Mouse (Mus musculus) T-helper 2 cell (primary cell): ENCODE data around the gene Zfp771.

Source experiments
- in situ Hi-C: fragments of 300-600 bp; cut with MboI, MseI; formaldehyde crosslinking; loops from one replicate; pipeline ENCODE4 v1.15.1; 2025; ENCODE audit warnings: high pct_unique_total_duplicates

Zfp771 gene

DNA sequence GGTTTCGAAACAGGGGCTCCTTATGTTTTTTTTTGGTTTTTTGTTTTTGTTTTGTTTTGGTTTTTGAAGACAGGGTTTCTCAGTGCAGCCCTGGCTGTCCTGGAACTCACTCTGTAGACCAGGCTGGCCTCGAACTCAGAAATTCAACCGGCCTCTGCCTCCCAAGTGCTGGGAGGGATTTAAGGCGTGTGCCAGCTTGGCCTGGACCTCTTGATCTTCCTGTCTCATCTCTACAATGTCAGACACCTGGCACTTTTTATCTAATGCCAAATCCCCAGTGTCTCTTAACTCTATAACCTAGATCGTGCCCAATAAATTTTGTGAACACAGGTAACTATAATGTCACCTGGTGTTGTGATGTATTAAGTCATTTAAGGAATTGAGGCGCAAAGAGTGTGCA lies 9.3 kb downstream of the Zfp771 start:
- in situ Hi-C loops = no loop called here

DNA sequence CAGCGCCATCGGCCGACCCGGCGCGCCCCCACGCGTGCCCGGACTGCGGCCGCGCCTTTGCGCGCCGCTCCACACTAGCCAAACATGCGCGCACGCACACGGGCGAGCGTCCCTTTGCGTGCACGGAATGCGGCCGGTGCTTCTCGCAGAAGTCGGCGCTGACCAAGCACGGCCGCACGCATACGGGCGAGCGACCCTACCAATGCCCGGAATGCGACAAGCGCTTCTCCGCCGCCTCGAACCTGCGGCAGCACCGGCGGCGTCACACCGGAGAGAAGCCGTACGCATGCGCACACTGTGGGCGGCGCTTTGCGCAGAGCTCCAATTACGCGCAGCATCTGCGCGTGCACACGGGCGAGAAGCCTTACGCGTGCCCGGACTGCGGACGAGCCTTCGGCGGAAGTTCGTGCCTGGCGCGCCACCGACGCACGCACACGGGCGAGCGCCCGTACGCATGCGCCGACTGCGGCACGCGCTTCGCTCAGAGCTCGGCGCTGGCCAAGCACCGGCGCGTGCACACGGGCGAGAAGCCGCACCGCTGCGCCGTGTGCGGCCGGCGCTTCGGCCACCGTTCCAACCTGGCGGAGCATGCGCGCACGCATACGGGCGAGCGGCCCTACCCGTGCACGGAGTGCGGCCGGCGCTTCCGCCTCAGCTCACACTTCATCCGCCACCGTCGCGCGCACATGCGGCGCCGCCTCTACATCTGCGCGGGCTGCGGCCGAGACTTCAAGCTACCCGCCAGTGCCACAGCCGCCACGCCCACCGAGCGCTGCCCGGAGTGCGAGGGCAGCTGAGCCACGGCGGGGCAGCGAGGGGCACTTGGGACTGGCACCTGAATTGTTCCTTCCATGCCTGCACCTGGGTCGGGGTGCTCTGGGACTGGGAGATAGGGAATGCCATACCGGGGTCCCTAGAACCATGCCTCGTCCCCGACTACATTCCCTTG lies 10.0 kb downstream of the Zfp771 start:
- in situ Hi-C loops = no loop called here

GRCm38 (mm10) chr7:127255008-127255407 lies 10.9 kb downstream of the Zfp771 start:
- in situ Hi-C loops = no loop called here

DNA sequence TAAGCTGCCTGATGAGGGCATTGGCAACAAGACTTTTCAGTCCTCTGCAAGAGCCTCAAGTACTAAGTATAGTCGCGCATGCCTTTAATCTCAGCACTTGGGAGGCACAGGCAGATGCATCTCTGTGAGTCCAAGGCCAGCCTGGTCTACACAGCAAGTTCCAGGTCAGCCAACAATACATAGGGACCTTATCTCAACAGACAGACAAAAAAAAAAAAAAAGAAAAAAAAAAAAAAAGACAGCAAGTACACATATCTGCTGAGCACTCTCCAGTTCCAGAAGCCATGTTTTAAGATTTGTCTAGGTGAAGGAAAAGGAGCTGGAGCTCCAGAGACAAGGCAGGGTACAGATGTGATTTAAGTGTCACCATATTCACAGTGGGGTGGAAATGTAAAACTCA lies 11.9 kb downstream of the Zfp771 start:
- in situ Hi-C loops = no loop called here

DNA sequence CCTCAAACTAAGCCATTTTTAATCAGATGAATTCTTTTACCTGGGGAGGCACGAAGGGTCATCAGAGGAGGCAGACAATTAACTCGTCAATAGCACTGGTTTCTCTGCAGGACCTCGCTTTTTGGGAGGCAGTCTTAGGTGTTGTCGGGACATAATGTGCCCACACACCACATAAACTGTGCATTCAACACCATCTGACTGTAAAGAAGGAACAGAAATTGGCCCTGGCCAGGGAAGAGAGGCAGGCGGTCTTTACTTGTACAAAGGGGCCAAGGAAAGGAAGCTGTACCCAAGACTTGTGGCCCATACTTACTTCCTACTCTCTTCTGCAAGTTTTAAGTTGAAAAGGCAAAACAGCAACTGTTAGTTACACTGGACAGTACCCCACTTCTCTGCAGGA lies 12.4 kb downstream of the Zfp771 start:
- in situ Hi-C loops = no loop called here

- in situ Hi-C loops = no loop called here
Observed at GRCm38 (mm10) chr7:127259186-127259905, 15.3 kb downstream of the Zfp771 start.

- in situ Hi-C loops = no loop called here
Observed at GRCm38 (mm10) chr7:127260309-127261111, 16.4 kb downstream of the Zfp771 start, which contains the start of gene Dctpp1. Gene Dctpp1, minus strand, starts transcription at chr7:127260709.

- in situ Hi-C loops = no loop called here
Observed at GRCm38 (mm10) chr7:127262218-127262961, 18.3 kb downstream of the Zfp771 start.

- in situ Hi-C loops = no loop called here
Observed at GRCm38 (mm10) chr7:127263526-127263925, 19.5 kb downstream of the Zfp771 start.

GRCm38 (mm10) chr7:127270256-127270655 lies 26.2 kb downstream of the Zfp771 start:
- in situ Hi-C loops = no loop called here

- in situ Hi-C loops = no loop called here
Observed at GRCm38 (mm10) chr7:127270666-127271065, 26.6 kb downstream of the Zfp771 start.

- in situ Hi-C loops = no loop called here
Observed at GRCm38 (mm10) chr7:127271093-127271492, 27.0 kb downstream of the Zfp771 start.

DNA sequence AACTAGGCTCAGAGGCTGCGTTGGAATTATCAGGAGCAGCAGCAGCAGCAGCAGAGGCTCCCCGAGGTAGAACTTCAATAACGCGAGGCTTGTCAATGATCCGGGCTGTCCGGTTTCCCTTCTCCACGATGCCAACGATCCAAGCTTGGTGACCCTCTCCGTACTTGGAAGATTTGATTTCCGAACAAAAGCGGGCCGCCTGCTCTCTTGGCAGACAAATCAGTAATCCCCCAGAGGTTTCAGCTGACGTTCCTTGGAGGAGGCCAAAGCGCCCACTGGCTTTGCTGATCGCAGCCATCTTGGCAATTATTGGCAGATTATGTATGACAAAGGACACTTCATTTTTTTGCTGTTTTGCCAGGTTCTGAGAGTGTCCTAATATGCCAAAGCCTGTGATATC lies 28.5 kb downstream of the Zfp771 start:
- in situ Hi-C loops = no loop called here

DNA sequence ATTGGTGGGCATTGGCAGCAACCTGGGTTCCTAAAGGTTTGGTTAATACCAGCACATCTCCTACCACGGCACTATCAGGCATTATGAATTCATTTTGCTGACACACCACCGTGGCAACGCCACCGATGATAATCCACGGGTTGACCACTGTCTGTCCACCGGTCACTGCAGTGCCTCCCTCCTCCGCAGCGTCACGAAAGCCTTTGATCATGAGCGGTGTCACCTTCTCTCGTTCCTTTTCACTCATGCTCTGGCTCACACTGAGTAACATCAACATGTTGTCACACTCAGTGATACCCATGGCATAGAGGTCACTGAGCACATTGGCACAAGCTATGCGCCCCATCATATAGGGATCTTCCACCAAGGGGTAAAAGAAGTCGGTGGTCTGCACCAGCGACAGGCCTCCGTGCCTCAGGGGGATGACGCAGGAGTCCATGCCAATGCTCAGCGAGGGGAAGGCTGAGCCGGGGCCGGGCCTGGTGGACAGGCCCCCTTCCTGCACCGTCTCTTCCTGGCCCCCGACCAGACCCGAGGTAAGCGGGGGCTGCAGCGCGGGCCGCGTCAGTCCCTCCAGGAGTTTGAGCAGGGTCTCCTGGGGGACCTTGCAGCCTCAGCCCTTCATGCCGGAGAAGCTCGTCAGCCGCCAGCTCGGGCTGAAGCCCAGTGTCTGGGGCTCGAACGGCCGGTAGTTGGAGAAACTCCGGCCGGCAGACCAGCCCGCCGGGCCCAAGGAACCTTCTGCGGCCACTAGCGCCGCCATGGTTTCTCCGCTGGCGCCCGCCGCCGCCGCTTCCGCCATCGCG lies 29.2 kb downstream of the Zfp771 start:
- in situ Hi-C loops = no loop called here

GRCm38 (mm10) chr7:127273925-127274789 lies 30.1 kb downstream of the Zfp771 start, which contains the start of gene Sephs2:
Gene Sephs2, minus strand, starts transcription at chr7:127274055.
- in situ Hi-C loops = no loop called here

- in situ Hi-C loops = no loop called here
Observed at GRCm38 (mm10) chr7:127276519-127276961, 32.5 kb downstream of the Zfp771 start.

GRCm38 (mm10) chr7:127278311-127278710 lies 34.2 kb downstream of the Zfp771 start:
- in situ Hi-C loops = no loop called here

DNA sequence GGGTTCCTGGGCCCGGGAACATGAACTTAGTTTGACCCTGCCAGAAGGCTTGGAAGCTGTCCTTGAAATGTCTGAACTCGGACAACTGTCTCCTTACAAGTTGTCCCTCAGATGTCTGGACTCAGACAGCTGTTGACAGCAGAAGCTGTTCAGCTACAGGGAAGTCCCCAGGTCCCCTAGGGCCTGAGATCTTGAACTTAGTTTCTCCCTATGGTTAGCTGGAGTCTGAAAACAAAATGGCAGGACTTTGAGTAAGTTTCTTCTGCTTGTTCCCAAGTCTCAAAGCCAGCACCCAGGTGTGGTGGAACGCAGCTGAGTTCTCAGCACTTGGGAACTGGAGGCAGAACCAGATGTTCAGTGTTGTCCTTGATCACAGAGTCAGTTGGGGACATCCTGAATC lies 36.0 kb downstream of the Zfp771 start:
- in situ Hi-C loops = no loop called here

GRCm38 (mm10) chr7:127281114-127281513 lies 37.0 kb downstream of the Zfp771 start:
- in situ Hi-C loops = no loop called here
